Mouse (Mus musculus) olfactory bulb, adult 2 months (tissue): Measurements from ENCODE around the gene Tedc1.

ENCODE experiments used
- CTCF ChIP-seq: fragments of 200-500 bp; IDR thresholded peaks from 2 replicates; pipeline ENCODE4 v1.5.1; 2012; ENCODE audit warnings: low read depth, mild to moderate bottlenecking, low read length, moderate library complexity; ENCODE audit not compliant: insufficient read depth
- POLR2A ChIP-seq: fragments of 200-500 bp; IDR thresholded peaks from 2 replicates; pipeline ENCODE4 v1.6.1; 2012; ENCODE audit warnings: mild to moderate bottlenecking, low read depth, low read length, moderate library complexity; ENCODE audit not compliant: insufficient read depth

GRCm38 (mm10) chr12:113157971-113158370 is 1.8 kb downstream of the Tedc1 start:
- TF ChIP-seq POLR2A (no peak), CTCF (no peak)
